Mouse (Mus musculus) adrenal gland, adult 18-20 months (tissue): ENCODE data around the gene Cx3cr1. TPM values are rescaled to one million over a fixed set of nuclear protein-coding genes. Genes with fewer than 3 reads are reported as not detected.
A peak's percentile ranks its signal among the peaks of the same experiment; 100 is the strongest.

Source experiments
- DNase-seq, 2 experiments: peaks; one replicate each; pipeline ENCODE4 v3.0.0; 2021 to 2022; ENCODE audit warnings: low spot score in 2 of 2
- total RNA-seq, 2 experiments: library from RNA; stranded (reverse); gene quantifications; 1 replicate in 1 of 2; 2 replicates in 1 of 2; pipeline ENCODE4 v1.2.3; 2021

Gene Cx3cr1
- total RNA-seq, 2 experiments from 2014 or later = 2.8 to 3.4 TPM

GRCm38 (mm10) chr9:119945173-119945900 lies 124.3 kb downstream of the Cx3cr1 start:
- peak in 1 of 2 experiments; percentile 39 for DNase-seq

GRCm38 (mm10) chr9:119943326-119943725 lies 126.4 kb downstream of the Cx3cr1 start:
- DNase-seq = no peak

GRCm38 (mm10) chr9:119941861-119942260 lies 127.8 kb downstream of the Cx3cr1 start:
- DNase-seq = no peak

GRCm38 (mm10) chr9:119941407-119941806 lies 128.3 kb downstream of the Cx3cr1 start:
- DNase-seq = no peak

GRCm38 (mm10) chr9:119939646-119940045 lies 130.0 kb downstream of the Cx3cr1 start:
- no peak for DNase-seq

GRCm38 (mm10) chr9:119938496-119938895 lies 131.2 kb downstream of the Cx3cr1 start:
- DNase-seq = no peak

DNA sequence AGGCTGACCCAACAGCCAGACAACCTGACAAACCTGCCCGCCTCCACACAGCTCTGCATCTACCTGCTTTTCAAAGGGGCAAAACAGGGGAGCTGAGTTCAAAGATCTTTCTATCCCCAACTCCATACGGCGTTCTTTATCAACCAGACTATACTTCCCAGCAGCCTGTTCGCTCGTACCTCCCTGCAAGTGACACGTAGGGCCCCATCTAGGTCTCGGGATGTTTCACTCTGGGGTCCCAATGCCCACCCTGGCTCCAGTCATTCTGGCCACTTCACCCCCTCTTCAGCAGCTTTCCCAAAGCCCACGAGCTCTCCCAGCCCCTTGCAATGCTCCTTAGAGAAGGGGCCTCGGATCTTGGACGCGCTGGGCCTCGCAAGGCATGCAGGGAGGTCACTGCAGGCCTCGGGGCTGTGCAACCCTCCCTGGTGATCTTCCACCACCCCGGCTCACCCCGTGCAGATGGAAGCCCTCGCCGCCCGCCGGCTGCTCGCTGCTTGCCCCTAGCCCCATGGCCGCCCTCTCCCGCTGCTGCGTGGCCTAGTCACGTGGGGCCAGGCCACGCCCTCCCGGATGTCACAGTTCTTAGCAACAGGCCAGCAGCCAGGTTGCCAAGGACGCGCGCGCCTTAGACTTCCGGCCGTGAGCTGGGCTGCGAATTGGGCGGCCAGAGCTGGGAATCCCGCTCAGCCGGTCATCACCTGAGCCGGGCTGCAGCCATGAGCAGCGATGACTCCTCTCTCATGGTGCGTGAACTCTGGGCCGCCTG lies 132.5 kb downstream of the Cx3cr1 start, which contains the start of the genes Gorasp1 and Ttc21a:
TSS of gene Gorasp1 (minus strand) at position 561 of the 769 bp plus-strand sequence.
TSS of gene Ttc21a (plus strand) at position 602 of the 769 bp plus-strand sequence.
- peak; percentile 92 to 97 for DNase-seq

DNA sequence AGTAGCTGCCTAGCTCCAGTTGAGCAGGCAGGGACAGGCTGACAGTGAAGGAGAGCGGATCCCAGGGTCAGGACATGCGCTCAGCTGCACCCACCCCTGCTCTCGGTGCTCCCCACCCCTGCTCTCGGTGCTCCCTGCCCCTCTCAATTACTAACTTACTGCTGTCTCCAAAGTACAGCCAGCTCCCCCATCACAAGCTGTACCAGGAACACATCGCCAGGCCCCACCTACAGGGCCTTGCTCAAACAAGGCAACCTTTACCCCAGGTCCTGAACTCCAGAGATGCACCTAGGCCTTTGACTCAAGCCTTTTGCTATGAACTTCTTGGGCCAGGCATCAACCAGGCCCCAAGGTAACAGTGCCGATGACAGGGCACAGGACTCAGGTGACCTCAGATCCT lies 136.0 kb downstream of the Cx3cr1 start:
- DNase-seq = no peak

DNA sequence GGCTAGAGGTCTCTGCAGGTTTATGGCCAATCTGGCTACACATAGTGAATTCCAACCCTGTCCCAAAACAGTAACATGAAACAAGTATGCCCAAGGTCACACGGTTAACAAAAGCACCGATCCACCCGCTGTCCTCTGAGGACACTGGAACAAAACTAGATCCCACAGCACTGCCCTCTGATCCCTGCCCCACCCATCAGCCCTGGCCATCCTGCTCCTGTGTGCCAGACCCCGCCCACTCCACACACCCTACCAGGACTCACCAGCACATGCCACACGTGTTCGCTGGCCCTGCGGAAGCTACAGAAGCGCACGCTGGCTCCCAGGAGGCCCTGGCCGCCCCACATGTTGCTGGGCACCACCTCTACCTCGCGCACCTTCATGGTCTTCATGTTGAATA lies 137.3 kb downstream of the Cx3cr1 start:
- DNase-seq = no peak

DNA sequence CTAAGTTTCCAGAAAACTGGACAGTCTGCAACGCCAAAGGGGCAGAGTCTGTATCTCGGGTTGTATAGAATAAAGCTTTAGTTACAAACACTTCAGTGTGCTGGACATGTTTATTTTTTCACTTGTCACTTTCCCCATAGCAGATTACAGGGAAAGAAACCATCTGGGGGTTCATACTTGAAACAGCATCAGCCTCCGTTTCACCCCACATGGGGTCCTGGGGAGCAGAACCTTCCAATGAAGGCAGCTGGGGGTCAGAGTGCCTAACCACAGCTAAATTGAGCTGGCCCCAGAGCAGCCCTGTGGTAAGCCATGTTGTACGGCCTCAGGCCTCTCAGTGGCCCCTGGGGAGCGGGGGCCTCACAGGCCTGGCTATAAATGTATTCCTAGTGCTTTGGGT lies 143.2 kb downstream of the Cx3cr1 start:
- no peak for DNase-seq

GRCm38 (mm10) chr9:119925729-119926128 lies 143.9 kb downstream of the Cx3cr1 start:
- DNase-seq = no peak

DNA sequence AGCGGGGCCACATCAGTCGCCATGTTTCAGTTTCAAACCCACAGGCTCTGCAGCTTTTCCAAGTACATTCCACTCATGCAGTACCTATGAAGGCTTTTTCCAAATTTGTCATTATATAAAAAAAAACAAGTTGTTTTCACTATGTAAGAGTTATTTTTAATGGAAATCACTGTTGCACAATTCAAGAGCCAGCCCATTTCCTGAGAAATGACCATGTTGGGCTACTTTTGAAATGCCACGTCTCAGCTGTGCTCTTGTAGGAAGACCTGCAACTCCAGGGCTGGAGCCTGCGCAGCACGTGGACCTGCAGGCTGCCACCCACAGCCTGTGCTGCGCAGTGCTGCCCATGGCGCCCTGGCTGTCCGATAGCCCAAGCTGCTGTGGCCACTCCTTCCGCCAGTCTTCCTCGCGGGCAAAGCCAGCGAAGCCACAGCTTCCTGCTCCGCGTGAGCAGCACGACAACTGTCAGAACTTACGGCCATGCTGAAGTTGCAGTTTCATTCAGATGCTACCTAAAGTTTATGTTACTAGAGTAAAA lies 144.5 kb downstream of the Cx3cr1 start:
- no peak for DNase-seq

- no peak for DNase-seq
Measured at GRCm38 (mm10) chr9:119923462-119923861, 146.2 kb downstream of the Cx3cr1 start.

GRCm38 (mm10) chr9:119919858-119920257 lies 149.8 kb downstream of the Cx3cr1 start:
- DNase-seq = no peak

GRCm38 (mm10) chr9:119913087-119913838 lies 156.4 kb downstream of the Cx3cr1 start:
- no peak for DNase-seq

DNA sequence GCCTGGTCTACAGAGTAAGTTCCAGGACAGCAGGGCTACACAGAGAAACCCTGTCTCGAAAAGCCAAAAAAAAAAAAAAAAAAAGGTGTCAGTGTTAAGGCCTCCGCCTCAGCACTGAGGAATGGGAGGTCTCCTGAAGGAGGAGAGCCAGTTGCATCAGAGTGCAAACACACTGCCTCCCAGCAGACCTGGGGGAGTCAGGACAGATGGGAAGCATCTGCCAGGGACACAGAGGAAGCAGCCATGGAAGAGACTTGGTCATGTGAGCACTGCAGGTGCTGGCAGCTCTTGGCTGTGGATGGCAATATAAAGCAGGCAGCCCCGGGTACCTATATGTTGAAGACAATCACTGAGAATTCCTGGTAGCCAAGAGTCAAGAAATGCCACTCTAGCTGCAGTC lies 159.7 kb downstream of the Cx3cr1 start:
- DNase-seq = no peak

GRCm38 (mm10) chr9:119908708-119909107 lies 161.0 kb downstream of the Cx3cr1 start:
- no peak for DNase-seq

DNA sequence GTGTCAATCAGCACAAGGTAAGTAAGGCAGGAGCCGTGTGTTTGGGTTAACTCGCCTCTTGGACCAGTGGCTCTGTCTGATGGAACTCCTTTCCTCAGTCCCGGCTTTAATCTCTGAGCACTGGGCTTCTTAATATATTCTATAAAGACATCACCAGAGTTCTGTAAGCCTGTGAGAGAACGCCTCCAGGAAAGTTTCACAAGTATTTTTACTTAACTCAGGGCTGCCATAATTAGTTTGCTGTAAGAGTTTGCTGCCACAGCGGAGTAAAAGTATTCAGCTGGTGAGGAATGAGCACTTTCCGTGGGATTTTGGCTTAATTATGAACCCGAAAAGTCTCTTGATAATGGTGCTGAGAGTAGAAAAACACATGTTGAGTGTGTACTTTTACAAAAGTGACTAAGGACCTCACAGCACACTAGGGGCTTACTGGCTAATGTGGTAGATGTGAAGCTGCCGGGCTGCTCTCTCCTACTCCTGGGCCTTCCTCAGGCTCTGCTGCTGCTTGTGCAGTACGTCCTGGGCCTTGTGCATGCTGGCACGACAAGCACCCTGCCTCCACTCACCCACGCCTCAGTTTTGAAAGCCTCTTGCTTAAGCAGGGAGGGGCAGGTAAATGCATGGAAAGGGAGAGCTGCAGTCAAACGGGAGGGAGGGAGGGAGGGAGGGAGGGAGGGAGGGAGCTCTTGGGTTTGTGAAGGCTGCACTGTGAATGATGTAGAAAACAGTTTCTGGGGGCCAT lies 167.1 kb downstream of the Cx3cr1 start:
- DNase-seq = no peak

GRCm38 (mm10) chr9:119899446-119899845 lies 170.2 kb downstream of the Cx3cr1 start:
- no peak for DNase-seq

GRCm38 (mm10) chr9:119895040-119895721 lies 174.5 kb downstream of the Cx3cr1 start:
- no peak for DNase-seq
